Comparison of ENCODE assay signal across 8 mouse cellular contexts in genomic region chr9:83726979-83727378, GRCm38 (mm10).
DNase-seq lines count a peak whose midpoint lies in the region; ATAC-seq lines count a peak whose summit lies in the region.

No protein-coding gene starts in this region.

- no peak overlapping the region for H3K9ac ChIP-seq in limb, embryonic 15.5 days
- no peak overlapping the region for H3K9ac ChIP-seq in stomach, embryonic 16.5 days (ENCODE audit: low read length)

- H3K36me3 ChIP-seq in megakaryocyte, embryonic 14.5 days (replicated peaks; ENCODE audit: low read length) = no peaks in the 10 kb centered on the region
- no peaks in the 10 kb centered on the region for H3K36me3 ChIP-seq in limb, embryonic 15.5 days
- H3K36me3 ChIP-seq in stomach, embryonic 16.5 days (ENCODE audit: control insufficient read depth, insufficient read depth, low read length) = no peaks in the 10 kb centered on the region

- H3K9me3 ChIP-seq in megakaryocyte, embryonic 14.5 days = no peaks in the 10 kb centered on the region
- H3K9me3 ChIP-seq in limb, embryonic 15.5 days = no peaks in the 10 kb centered on the region
- H3K9me3 ChIP-seq in stomach, embryonic 16.5 days (replicated peaks; ENCODE audit: control insufficient read depth, low read length) = no peaks in the 10 kb centered on the region

- peaks cover 2% of the 10 kb centered on the region for H3K27me3 ChIP-seq in megakaryocyte, embryonic 14.5 days (replicated peaks)
- H3K27me3 ChIP-seq in limb, embryonic 15.5 days = 0 out of 2 replicates have a peak, but pooled peaks cover 2% of the 10 kb centered on the region
- H3K27me3 ChIP-seq in stomach, embryonic 16.5 days (ENCODE audit: control insufficient read depth, insufficient read depth, low read length) = no peaks in the 10 kb centered on the region

- WGBS in limb, embryonic 15.5 days = 41% methylated on average over 16 of the region's 16 CpGs
- WGBS in stomach, embryonic 16.5 days = 43% methylated on average over 16 of the region's 16 CpGs

- peak; percentile 8 to 16 for DNase-seq in cerebellum, postnatal 25 days
- no peak for DNase-seq in cerebellum, adult 9-11 months
- no peak for DNase-seq in layer of hippocampus, adult 9-11 months

- H3K4me2 ChIP-seq in limb, embryonic 15.5 days = peak overlapping the region; percentile 47
- H3K4me2 ChIP-seq in stomach, embryonic 16.5 days (ENCODE audit: low read depth, low read length) = peak overlapping the region; percentile 56

- no peak for ATAC-seq in megakaryocyte, adult 5-6 weeks (ENCODE audit: poor library complexity, severe bottlenecking)
- no peak for ATAC-seq in limb, embryonic 15.5 days (ENCODE audit: insufficient number of reproducible peaks, low FRiP score, low TSS enrichment, low read depth)
- no peak for ATAC-seq in stomach, embryonic 16.5 days (ENCODE audit: insufficient read depth, low FRiP score)
- no peak for ATAC-seq in erythroid progenitor cell, adult 5-6 weeks (replicated peaks; ENCODE audit: low FRiP score, poor library complexity, severe bottlenecking)

- no peak overlapping the region for H3K27ac ChIP-seq in limb, embryonic 15.5 days
- no peak overlapping the region for H3K27ac ChIP-seq in stomach, embryonic 16.5 days (ENCODE audit: low read length)

- H3K4me3 ChIP-seq in megakaryocyte, embryonic 14.5 days (replicated peaks) = peak overlapping the region; percentile 84
- peak overlapping the region; percentile 28 for H3K4me3 ChIP-seq in limb, embryonic 15.5 days
- H3K4me3 ChIP-seq in stomach, embryonic 16.5 days (replicated peaks; ENCODE audit: low read length) = peak overlapping the region; percentile 29

- H3K4me1 ChIP-seq in megakaryocyte, embryonic 14.5 days = peaks cover 7% of the 10 kb centered on the region
- 0 out of 2 replicates have a peak, but pooled peaks cover 4% of the 10 kb centered on the region for H3K4me1 ChIP-seq in limb, embryonic 15.5 days
- H3K4me1 ChIP-seq in stomach, embryonic 16.5 days (ENCODE audit: control insufficient read depth, insufficient read depth, low read length) = no peaks in the 10 kb centered on the region

Comparison
In these comparisons a context has a peak if more than half of its experiments do, and no peak if none do; other contexts are left out.
1. DNase-seq: peak in cerebellum, postnatal 25 days (2 of 2); none in cerebellum, adult 9-11 months (single experiment) and layer of hippocampus, adult 9-11 months (single experiment).
2. H3K4me3 ChIP-seq: peak in every context shown above with its lines; median percentile 84 in megakaryocyte, embryonic 14.5 days; 29 in stomach, embryonic 16.5 days; 28 in limb, embryonic 15.5 days.